Comparison of ENCODE assay signal across 9 mouse cellular contexts in genomic region chr3:66981706-66982105, GRCm38 (mm10). TPM values are rescaled to one million over a fixed set of nuclear protein-coding genes. Genes with fewer than 3 reads are reported as not detected.
A peak's percentile ranks its signal among the peaks of the same experiment; 100 is the strongest.
DNase-seq lines count a peak whose midpoint lies in the region; ATAC-seq and TF ChIP-seq lines count a peak whose summit lies in the region.
"Had no signal": no experiment of that assay in that cellular context is flagged by ENCODE, and none has a peak within 500 bp of the region (broad histone marks: within the 10 kb centered on the region; RNA-seq: fewer than 3 reads in every experiment).

Gene Shox2, minus strand, starts transcription at chr3:66981771.

- H3K27me3 ChIP-seq in liver, adult 2 months (ENCODE audit: control insufficient read depth, insufficient read depth, low read length): peaks cover 30% of the 10 kb centered on the region
- peaks cover 39% of the 10 kb centered on the region for H3K27me3 ChIP-seq in hindbrain, embryonic 15.5 days
- peaks cover 31% of the 10 kb centered on the region for H3K27me3 ChIP-seq in midbrain, embryonic 14.5 days (ENCODE audit: control insufficient read depth, insufficient read depth, low read length)

- 2% methylated on average over 14 of the region's 15 CpGs for WGBS in liver, adult 2 months
- WGBS in hindbrain, embryonic 15.5 days: 0% methylated on average over 13 of the region's 15 CpGs
- 0% methylated on average over 14 of the region's 15 CpGs for WGBS in midbrain, embryonic 14.5 days

- DNase-seq in liver, adult 2 months (ENCODE audit: extremely low read depth, low read depth, low spot score): no peak
- DNase-seq in liver: no peak
- DNase-seq in midbrain, embryonic 14.5 days: peak; percentile 73
- DNase-seq in cerebellum, postnatal 36 days: no peak

- ATAC-seq in hindbrain, embryonic 15.5 days (ENCODE audit: low FRiP score, low read depth): no peak
- peak; percentile 31 for ATAC-seq in midbrain, embryonic 14.5 days (ENCODE audit: low FRiP score, low TSS enrichment)
- ATAC-seq in megakaryocyte progenitor cell, adult 5-6 weeks (replicated peaks; ENCODE audit: poor library complexity): no peak
- ATAC-seq in cerebellum, adult (ENCODE audit: insufficient number of reproducible peaks, low FRiP score, low TSS enrichment): no peak

- H3K79me2 ChIP-seq in liver, adult 2 months (ENCODE audit: control insufficient read depth, insufficient read depth, low read length): peaks cover 6% of the 10 kb centered on the region; the same call in 1 of the 2 replicates

- no peak within 1 kb of the TSS for H3K27ac ChIP-seq in liver, adult 2 months (replicated peaks; ENCODE audit: insufficient read depth, low read depth, low read length)
- no peak within 1 kb of the TSS for H3K27ac ChIP-seq in bone marrow macrophage, adult 2 months (ENCODE audit: insufficient read depth, low read depth, low read length)
- H3K27ac ChIP-seq in hindbrain, embryonic 15.5 days (replicated peaks): peak within 1 kb of the TSS; percentile 63
- H3K27ac ChIP-seq in midbrain, embryonic 14.5 days (replicated peaks; ENCODE audit: low read depth, low read length): peak within 1 kb of the TSS; percentile 91

- no peaks in the 10 kb centered on the region for H3K36me3 ChIP-seq in liver, adult 2 months (ENCODE audit: control insufficient read depth, insufficient read depth, low read length)
- no peaks in the 10 kb centered on the region for H3K36me3 ChIP-seq in hindbrain, embryonic 15.5 days
- no peaks in the 10 kb centered on the region for H3K36me3 ChIP-seq in midbrain, embryonic 14.5 days (ENCODE audit: control insufficient read depth, insufficient read depth, low read length)

- H3K9me3 ChIP-seq in hindbrain, embryonic 15.5 days: no peaks in the 10 kb centered on the region
- H3K9me3 ChIP-seq in midbrain, embryonic 14.5 days (ENCODE audit: control insufficient read depth, low read length): no peaks in the 10 kb centered on the region

- H3K4me3 ChIP-seq in liver, adult 2 months (ENCODE audit: insufficient read depth, low read depth, low read length): peak within 1 kb of the TSS; percentile 59
- peak within 1 kb of the TSS; percentile 55 for H3K4me3 ChIP-seq in bone marrow macrophage, adult 2 months (ENCODE audit: insufficient read depth, low read length)
- H3K4me3 ChIP-seq in hindbrain, embryonic 15.5 days: peak within 1 kb of the TSS; percentile 33
- H3K4me3 ChIP-seq in midbrain, embryonic 14.5 days (replicated peaks; ENCODE audit: low read depth, low read length): peak within 1 kb of the TSS; percentile 54

- H3K4me2 ChIP-seq in hindbrain, embryonic 15.5 days: peak within 1 kb of the TSS; percentile 53
- H3K4me2 ChIP-seq in midbrain, embryonic 14.5 days (ENCODE audit: low read length): peak within 1 kb of the TSS; percentile 43

- H3K9ac ChIP-seq in liver, adult 2 months (ENCODE audit: low read depth, low read length): no peak within 1 kb of the TSS
- H3K9ac ChIP-seq in hindbrain, embryonic 15.5 days: peak within 1 kb of the TSS; percentile 14; the same call in 1 of the 2 replicates
- peak within 1 kb of the TSS; percentile 73 for H3K9ac ChIP-seq in midbrain, embryonic 14.5 days (replicated peaks; ENCODE audit: low read length)

- TF ChIP-seq POLR2A in liver, adult 2 months (IDR thresholded peaks at IDR 0.05; ENCODE audit: extremely low read depth, insufficient read depth, low read length): no peak
- no peak for TF ChIP-seq POLR2A in bone marrow macrophage, adult 2 months (IDR thresholded peaks at IDR 0.05; ENCODE audit: borderline replicate concordance, low read depth, low read length)

- peaks cover 5% of the 10 kb centered on the region for H3K4me1 ChIP-seq in liver, adult 2 months (ENCODE audit: control insufficient read depth, insufficient read depth, low read length)
- 0 out of 2 replicates have a peak, but pooled peaks cover 10% of the 10 kb centered on the region for H3K4me1 ChIP-seq in bone marrow macrophage, adult 2 months (ENCODE audit: control insufficient read depth, insufficient read depth, low read length)
- H3K4me1 ChIP-seq in hindbrain, embryonic 15.5 days (replicated peaks): peaks cover 26% of the 10 kb centered on the region
- peaks cover 13% of the 10 kb centered on the region; the same call in 1 of the 2 replicates for H3K4me1 ChIP-seq in midbrain, embryonic 14.5 days (ENCODE audit: control insufficient read depth, insufficient read depth, low read length)

- TF ChIP-seq CTCF in liver, adult 2 months (IDR thresholded peaks at IDR 0.05; ENCODE audit: low read depth, low read length): no peak
- TF ChIP-seq CTCF in bone marrow macrophage, adult 2 months (IDR thresholded peaks at IDR 0.05; ENCODE audit: low read depth, low read length): no peak

RNA-seq across cellular contexts. Expression of gene Shox2, which starts in this region (rescaled TPM):
- not detected in 2 replicates for total RNA-seq in liver, adult 2 months (2014; rRNA removed)
- polyA plus RNA-seq in liver, adult 2 months (2012; rRNA removed): not detected in 2 replicates
- 0.50 and 1.1 TPM in 2 replicates for polyA plus RNA-seq in bone marrow macrophage, adult 2 months (2012; ENCODE audit: insufficient read depth, insufficient read length, missing spikeins)
- 23.6 and 37.9 TPM in 2 replicates for polyA plus RNA-seq in hindbrain, embryonic 15.5 days (2015; fragmentation: Nextera tagmentation; extraction: Ambion mirVana)
- 61.8 and 74.7 TPM in 2 replicates for polyA plus RNA-seq in midbrain, embryonic 14.5 days (2014; fragmentation: Nextera tagmentation; extraction: Ambion mirVana)
- total RNA-seq in megakaryocyte progenitor cell, adult 5-6 weeks (2015): not detected in 2 replicates
- not detected in 2 replicates for total RNA-seq in megakaryocyte progenitor cell, adult 5-6 weeks (2017)
- total RNA-seq: common myeloid progenitor, adult 5-6 weeks had no signal

Comparison
In these comparisons a context has a peak if more than half of its experiments do, and no peak if none do; other contexts are left out.
1. RNA of gene Shox2 (polyA plus RNA-seq): 61.8 to 74.7 TPM in midbrain, embryonic 14.5 days and 23.6 to 37.9 TPM in hindbrain, embryonic 15.5 days; 0.50 to 1.1 TPM in bone marrow macrophage, adult 2 months and not detected in liver, adult 2 months; every median in the first group is over 10 times any median in the second.
2. H3K27ac ChIP-seq: peak in hindbrain, embryonic 15.5 days (single experiment) and midbrain, embryonic 14.5 days (single experiment); none in liver, adult 2 months (single experiment) and bone marrow macrophage, adult 2 months (single experiment).
3. Peak in every context shown above with its lines, with median percentiles within 50 percentile points of each other: H3K4me3 ChIP-seq.